Mouse (Mus musculus) liver, postnatal 0 days (tissue): ENCODE results near the gene Srgap1.

Experiments
- CTCF ChIP-seq: sonication (generic); IDR thresholded peaks from 2 replicates; pipeline ENCODE4 v1.5.1; 2016; ENCODE audit warnings: antibody characterized with exemption, low read depth
- EP300 ChIP-seq: IDR thresholded peaks from 2 replicates; pipeline ENCODE4 v1.6.1; 2016; ENCODE audit warnings: antibody characterized with exemption, low read depth, mild to moderate bottlenecking

DNA sequence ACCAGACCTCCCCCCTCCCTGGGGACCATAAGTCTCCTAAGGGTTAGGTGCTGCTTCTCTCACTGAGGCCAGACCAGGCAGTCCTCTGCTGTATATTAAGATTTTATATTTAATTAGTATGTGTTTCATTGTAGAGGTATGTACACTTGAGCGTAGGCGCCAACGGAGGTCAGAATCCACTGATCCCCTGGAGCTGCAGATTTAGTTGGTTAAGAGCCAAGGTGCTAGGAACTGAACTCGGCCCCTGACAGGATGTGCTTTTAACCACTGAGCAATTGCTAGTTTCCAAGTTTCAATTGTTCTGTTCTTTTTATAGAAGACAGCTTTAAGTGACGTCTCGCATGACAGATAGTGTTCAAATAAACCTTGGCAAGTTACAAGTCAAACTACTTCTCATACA is 41.0 kb downstream of the Srgap1 start:
- TF ChIP-seq CTCF: no peak
- no peak for TF ChIP-seq EP300
